ENCODE assay signal across 25 mouse cellular contexts in the genomic region with DNA sequence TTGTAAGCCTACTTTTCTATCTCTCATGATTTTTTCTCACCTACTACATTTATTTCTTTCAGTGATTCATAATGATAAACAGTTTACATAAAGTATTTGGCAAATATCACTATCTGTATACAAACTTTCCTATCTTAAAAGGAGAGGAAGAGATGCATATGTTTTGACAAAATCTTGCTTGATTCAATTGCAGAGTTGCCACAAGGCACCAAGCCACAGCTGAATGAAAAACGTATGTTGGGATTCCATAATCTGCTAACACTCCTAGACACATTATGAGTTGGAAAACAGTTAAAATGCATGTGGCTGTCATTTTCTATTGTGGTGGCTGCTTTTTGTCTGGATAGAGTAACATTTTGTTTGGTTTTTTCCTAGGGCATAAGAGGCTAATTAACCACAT.
"Had no signal": no experiment of that assay in that cellular context is flagged by ENCODE, and none has a peak within 500 bp of the region (broad histone marks: within the 10 kb centered on the region; RNA-seq: fewer than 3 reads in every experiment).

No protein-coding gene starts in this region.

- H3K27ac ChIP-seq: heart, adult 2 months; heart, embryonic 13.5 days; heart, embryonic 15.5 days; hindbrain, embryonic 13.5 days; hindbrain, embryonic 15.5 days; hindbrain, postnatal 0 days; kidney, embryonic 15.5 days; kidney, postnatal 0 days; limb, embryonic 12.5 days; limb, embryonic 15.5 days had no signal

- H3K27me3 ChIP-seq: heart, embryonic 13.5 days; heart, embryonic 15.5 days; hindbrain, embryonic 13.5 days; hindbrain, embryonic 15.5 days; kidney, embryonic 15.5 days; limb, embryonic 12.5 days; limb, embryonic 15.5 days had no signal

- H3K4me2 ChIP-seq: heart, embryonic 11.5 days; heart, embryonic 13.5 days; heart, embryonic 15.5 days; hindbrain, embryonic 13.5 days; hindbrain, embryonic 15.5 days; kidney, embryonic 15.5 days; limb, embryonic 12.5 days; limb, embryonic 15.5 days had no signal

- DNase-seq: gastrocnemius, postnatal 14 days; gastrocnemius, postnatal 36 days; heart, adult 11 months; heart, adult 2 months; heart, postnatal 14 days; heart, postnatal 36 days; kidney, adult 11 months; kidney, adult 2 months; kidney, adult 9 months; kidney, postnatal 14 days; kidney, postnatal 36 days; layer of hippocampus, adult 9-11 months; layer of hippocampus, postnatal 36 days; left cerebral cortex, postnatal 4 days had no signal

- ATAC-seq: hindbrain, postnatal 0 days; intestine, embryonic 16.5 days had no signal

- H3K4me1 ChIP-seq: heart, embryonic 13.5 days; heart, embryonic 15.5 days; hindbrain, embryonic 13.5 days; hindbrain, embryonic 15.5 days; kidney, embryonic 15.5 days; limb, embryonic 12.5 days; limb, embryonic 15.5 days had no signal

- H3K4me3 ChIP-seq: heart, adult 2 months; heart, embryonic 13.5 days; heart, embryonic 15.5 days; hindbrain, embryonic 13.5 days; hindbrain, embryonic 15.5 days; kidney, embryonic 15.5 days; limb, embryonic 12.5 days; limb, embryonic 15.5 days had no signal

- H3K9me3 ChIP-seq: heart, embryonic 13.5 days; heart, embryonic 15.5 days; hindbrain, embryonic 13.5 days; hindbrain, embryonic 15.5 days; kidney, embryonic 15.5 days; limb, embryonic 12.5 days; limb, embryonic 15.5 days had no signal

- H3K36me3 ChIP-seq: heart, embryonic 13.5 days; heart, embryonic 15.5 days; hindbrain, embryonic 13.5 days; hindbrain, embryonic 15.5 days; kidney, embryonic 15.5 days; limb, embryonic 12.5 days; limb, embryonic 15.5 days had no signal

- H3K9ac ChIP-seq: heart, embryonic 13.5 days; heart, embryonic 15.5 days; hindbrain, embryonic 13.5 days; hindbrain, embryonic 15.5 days; kidney, embryonic 15.5 days; limb, embryonic 12.5 days; limb, embryonic 15.5 days had no signal
